Mouse (Mus musculus) gastrocnemius, postnatal 10 days (tissue): ENCODE data around the gene Mri1. TPM values are rescaled to one million over a fixed set of nuclear protein-coding genes. Genes with fewer than 3 reads are reported as not detected.

Source experiments
- DNase-seq: peaks from one replicate; pipeline ENCODE4 v3.0.0; 2021; ENCODE audit warnings: mixed read lengths
- long read RNA-seq, 2 experiments: library from polyadenylated mRNA; stranded (forward); transcript quantifications; one replicate each; pipeline ENCODE4 v2.0.0; 2021
- total RNA-seq, 2 experiments: library from RNA; stranded (reverse); gene quantifications; 2 replicates each; pipeline ENCODE4 v1.2.3; 2021

Mri1 gene
- total RNA-seq = 10 to 100 TPM; 16.8 to 20.6 TPM
- long read RNA-seq, experiment 1, transcript Mri1-203 (5 exons, 2,819 nt) = major isoform, 31 of 34 reads
- long read RNA-seq, experiment 1, partial matches to known transcripts = 0 of 34 reads
- long read RNA-seq, experiment 1, other reads (novel, unspliced or antisense) = 3 of 34 reads
- long read RNA-seq, experiment 2, transcript Mri1-203 (5 exons, 2,819 nt) = major isoform, 19 of 24 reads
- long read RNA-seq, experiment 2, partial matches to known transcripts = 2 of 24 reads
- long read RNA-seq, experiment 2, other reads (novel, unspliced or antisense) = 3 of 24 reads

DNA sequence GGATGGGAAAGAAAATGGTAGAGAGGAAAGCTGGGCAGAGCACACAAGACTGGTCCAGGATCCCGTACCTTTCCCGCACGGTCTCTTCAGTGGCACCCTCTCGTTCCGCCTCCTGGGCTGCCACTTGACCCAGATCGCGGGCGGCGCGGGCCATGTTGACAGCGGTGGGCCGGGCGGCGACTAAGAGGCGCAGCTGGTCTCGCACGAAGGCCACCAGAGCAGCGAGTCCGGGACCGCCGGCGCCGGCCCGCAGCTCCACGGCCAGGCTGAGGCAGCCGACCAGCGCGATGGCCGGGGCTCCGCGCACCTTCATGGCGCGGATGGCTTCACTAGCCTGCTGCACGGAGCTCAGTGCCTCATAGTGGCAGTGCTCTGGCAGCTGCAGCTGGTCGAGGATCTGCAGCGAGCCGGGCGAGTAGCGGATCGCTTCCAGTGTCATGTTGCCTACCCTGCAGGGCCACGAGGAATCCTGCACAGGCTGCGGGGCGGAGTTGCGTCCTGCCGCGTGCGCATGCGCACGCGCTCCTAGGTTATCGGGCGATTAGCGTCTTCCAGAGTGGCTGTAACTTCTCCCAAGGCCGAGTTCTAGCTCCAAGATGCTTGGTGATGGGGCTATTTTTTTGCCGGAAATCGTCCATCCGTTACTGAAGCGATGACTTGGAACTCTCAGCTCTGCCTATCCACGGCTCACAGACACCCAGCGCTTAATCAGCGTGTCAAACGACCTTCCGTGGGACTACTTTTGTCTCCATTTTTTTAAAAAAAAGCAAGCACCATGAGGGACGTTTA is at the start of gene Mri1:
TSS of gene Mri1 (minus strand) at position 505 of the 789 bp plus-strand sequence.
- peak; percentile 79 for DNase-seq

DNA sequence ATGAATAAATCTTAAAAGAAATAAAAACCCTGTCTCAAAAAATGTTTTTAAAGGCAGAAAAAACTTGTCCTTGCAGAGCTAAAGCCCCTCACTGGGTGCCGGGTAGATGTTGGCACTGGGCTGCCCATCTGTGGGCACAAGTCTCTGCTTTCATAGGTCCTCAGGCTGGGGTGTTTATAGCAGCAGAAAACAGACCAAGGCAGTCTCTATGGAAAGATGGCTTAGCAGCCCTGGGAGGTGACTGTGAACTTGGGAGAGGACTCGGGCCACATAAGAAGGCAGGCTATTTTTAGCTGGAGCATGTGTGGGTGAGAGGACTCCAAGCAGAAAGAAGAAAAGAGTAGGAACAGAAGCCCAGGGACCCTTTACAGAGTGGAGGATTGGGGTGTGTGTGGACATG is 46.8 kb upstream of the Mri1 start:
- no peak for DNase-seq

DNA sequence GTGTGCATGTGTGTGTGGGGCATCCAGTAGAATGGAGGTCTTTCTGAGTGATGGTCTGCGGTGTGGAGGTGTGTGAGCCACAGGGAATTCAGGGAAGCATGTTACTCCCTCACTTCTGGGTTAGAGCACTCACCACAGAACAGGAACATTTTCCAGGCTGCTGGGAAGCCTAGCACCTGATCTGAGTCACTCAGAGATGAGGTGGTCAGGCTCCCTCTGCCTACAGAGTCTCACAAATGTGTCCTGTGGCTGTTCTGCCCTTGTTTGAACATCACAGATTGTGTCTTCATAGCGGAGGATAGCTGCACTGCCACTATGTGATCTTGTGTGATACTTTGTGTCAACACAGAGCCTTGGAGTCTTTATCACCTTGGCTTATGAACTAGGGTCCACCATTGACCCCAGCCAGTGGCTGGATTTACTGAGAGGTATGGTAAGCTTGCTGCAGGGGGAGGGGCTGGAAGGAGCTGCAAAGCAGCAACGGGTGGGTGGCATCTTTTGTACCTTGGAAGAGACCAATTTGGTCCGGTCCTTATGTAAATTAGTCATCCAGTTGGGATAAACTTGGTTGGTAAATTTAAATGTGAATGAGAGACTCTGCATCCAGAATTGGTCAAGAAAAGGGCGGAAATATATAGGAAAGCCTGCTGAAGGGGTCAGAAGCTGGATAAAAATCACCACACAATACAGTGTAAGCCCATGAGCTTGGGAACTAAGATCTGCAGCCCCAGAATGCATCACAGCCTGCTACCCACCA is 40.1 kb upstream of the Mri1 start:
- no peak for DNase-seq

DNA sequence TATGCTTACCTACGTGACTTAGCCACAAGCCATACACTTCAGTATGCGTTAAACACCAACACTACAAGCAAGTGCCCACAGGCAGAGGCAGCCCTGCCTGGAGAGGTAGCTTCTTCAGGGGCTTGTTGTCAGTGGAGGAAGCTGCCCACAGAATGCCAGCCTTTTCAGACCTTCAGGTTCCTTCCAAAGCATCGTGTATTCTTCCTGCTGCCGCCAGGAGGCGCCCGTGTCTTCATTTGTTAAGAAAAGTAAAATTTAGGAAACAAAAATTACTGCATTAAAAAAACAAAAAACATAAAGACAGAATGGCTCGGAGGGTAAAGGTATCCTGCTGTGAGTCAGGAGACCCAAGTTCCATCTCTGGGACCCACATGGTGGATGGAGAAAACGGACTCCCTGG is 34.6 kb upstream of the Mri1 start:
- DNase-seq = peak; percentile 66

DNA sequence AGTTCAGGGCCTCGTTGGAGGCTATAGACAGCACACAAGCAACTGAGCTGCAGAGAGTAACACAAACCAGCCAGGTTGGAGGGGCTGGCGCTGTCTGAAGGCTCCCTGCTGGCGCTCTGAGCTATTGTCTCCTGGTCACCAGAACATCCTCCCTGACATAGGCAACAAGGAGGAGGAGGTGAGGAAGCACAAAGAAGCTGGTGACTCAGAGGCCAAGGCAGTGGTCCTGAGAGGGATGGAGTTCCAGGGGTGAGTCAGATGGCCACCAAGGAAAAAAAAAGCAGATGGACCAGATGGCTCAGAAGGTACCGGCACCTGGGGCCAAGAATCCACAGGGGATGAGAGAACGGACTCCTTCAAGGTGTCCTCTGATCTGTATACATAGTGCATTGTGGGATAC is 34.0 kb upstream of the Mri1 start:
- no peak for DNase-seq

DNA sequence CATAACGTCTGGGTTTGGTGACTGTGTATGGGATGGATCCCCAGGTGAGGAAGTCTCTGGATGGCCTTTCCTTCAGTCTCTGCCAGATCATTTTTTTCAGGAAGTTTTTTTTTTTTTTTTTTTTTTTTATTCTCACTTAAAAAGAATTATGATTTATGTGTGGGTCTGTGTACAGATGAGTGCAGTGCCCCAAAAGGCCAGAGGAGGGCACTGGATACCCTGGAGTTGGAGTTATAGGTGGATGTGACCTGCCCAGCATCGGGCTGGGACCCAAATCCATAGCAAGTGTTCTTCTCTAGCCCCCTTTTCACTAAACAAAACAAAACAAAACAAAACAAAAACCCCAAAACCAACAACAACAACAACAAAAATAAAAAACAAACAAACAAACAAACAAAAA is 31.8 kb upstream of the Mri1 start:
- no peak for DNase-seq

DNA sequence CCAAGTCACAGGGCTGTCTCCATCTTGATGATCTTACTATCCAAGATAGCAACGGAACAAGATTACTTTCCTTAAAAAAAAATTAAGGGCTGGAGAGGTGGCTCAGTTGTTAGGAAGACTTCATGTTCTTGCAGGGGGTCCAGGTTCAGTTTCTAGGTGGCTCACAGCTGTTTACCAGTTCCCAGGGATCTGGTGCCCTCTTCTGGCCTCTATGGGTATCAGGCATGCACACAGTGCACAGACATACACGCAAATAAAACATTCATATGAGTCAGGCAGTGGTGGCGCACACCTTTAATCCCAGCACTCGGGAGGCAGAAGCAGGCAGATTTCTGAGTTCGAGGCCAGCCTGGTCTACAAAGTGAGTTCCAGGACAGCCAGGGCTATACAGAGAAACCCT is 28.5 kb upstream of the Mri1 start:
- DNase-seq = peak; percentile 40

DNA sequence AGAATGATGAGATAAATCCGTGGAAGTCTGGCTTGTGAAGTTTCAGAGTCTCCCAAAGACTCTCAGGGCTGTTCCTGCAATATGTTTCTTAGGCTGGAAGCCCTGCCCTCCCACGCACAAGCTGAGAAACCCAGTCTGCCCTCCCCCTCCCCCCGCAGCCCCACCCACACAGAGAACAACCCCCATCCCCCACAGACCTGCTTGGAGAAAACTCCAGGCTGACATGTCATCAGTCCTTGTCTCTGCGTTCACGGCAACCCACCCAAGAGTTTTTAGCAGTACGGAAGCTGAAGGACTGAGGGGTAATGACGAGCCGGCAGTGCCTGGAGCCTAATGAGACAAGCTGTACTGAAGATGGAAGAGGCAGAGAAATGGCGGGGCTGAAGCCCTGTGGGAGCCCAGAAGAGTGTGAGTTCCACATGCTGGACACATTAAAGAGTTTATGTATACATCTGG is 27.5 kb upstream of the Mri1 start:
- peak; percentile 26 for DNase-seq

DNA sequence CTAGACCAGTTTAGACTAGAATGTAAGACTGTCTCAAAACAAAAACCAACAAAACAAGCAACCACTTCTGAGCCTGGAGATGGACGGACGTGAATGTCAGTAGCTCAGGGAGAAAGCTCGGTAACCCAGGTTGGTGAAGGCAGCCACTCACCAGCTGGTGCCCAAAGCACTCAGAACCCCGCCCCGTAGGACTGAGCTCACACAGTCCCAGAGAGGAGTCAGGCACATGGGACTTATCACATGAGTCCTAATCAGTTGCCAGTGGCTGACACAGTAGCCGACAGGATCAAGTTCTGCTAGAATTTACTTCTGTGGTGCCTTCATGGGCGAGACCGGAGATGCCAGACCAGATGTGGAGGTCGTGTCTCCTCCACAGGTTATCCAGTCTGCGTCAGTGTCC is 23.7 kb upstream of the Mri1 start:
- no peak for DNase-seq

DNA sequence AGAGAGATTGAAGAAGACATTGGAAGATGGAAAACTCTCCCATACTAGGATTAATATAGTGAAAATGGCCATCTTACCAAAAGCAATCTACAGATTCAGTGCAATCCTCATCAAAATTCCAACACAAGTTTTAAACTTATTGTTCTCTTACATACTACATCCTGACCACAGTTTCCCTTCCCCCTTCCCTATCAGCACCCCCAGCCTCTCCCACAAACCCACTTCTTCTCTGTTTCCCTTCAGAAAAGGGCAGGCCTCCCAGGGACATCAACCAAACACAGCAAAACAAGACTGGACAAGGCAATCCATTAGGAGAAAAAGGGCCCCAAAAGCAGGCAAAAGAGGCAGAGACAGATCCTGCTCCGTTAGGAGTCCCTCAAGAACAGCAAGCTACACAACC is 19.3 kb upstream of the Mri1 start:
- no peak for DNase-seq

DNA sequence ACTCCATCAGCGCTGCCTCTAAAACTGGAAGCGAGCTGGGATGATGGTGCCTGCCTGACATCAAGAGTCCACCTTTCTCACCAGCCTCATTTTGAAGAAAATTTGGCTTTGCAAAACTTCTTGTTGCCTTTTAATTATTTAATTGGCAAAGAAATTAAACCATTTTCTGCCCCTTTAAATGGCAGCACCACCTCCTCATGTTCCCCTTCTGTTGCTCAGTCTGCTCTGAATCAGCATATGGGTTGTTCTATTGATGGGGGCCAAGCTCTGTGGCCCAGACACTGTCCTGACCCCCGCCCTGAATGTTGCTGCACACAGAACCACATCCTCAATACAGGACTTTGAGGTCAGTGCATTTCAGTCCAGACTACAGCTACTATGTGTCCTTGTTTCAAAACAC is 16.8 kb upstream of the Mri1 start:
- DNase-seq = no peak

DNA sequence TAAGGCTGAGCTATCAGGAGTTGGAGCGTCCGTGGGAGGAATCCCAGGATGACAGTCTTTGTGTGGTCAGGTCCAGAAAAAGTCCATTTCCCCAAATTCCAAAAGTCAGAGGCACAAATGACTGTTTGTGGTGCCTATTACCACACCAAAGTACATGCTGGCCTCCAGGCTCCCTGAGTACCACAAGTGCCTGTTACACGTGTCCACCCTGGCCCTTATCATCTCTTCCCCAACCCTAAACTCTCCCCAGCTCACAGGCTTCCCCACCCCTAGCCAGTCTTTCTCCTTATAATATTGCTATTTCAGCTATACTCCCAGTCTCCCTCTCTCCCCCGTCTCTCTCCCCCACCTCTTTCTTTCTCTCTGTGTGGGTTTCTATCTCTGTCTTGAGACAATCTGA is 15.2 kb upstream of the Mri1 start:
- DNase-seq = no peak

DNA sequence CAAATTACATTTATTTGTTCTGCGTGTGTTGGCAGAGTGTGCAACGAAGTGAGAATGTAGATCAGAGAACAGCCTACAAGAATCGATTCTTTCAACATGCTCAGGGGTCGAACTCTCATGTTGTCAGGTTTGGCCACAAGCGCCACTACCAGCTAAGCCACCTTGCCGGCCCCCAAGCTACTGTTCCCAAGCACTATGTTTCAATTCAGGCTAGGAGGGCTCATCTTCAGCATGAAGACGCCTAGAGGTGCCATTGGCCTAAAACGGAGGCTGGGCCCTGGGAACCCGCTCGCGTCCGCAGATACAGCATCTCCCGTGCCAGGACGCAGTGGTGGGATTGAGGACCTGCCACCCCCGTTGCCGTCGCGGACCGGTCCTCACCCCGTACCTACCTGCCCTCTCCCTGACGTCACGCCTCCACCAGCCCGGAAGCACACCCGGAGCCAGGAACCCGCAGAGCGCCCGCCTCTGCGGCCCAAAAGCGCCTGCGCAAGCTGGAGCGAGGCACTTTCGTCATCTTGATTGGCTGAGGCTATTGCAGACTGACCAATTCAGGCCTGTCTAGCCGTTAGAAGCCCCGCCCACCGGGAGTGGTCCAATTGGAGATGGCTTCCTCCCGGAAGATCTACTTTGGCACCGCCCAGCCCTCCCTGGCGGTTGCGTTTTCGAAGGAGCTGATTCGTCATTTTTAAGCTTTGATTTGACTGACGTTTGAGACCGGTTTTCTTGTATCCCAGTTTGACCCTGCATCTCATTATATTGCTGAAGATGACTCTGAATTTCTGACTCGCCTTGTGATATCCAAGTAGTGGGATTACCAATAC is 13.0 kb upstream of the Mri1 start, which contains the start of gene Ccdc130:
TSS of gene Ccdc130 (minus strand) at position 431 of the 824 bp plus-strand sequence.
- DNase-seq = peak; percentile 100

DNA sequence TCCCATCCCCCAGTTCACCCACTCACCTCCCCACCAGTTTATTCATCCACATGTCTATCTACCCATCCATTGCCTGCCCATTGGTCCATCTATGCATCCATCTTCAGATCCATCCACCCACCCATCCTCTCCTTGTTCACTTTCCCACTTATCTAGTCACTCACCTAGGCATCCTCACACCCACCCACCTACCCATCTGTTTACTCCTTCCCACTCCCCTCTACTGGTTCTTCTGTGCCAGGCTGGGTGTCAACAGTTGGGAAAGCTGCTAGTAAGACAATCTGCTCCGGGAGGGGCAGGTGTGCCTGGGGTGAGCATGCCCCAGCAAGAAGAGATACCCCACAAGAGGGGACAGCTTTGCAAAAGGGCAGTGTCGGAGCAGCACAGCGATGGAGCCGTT is 4.0 kb upstream of the Mri1 start:
- DNase-seq = no peak

DNA sequence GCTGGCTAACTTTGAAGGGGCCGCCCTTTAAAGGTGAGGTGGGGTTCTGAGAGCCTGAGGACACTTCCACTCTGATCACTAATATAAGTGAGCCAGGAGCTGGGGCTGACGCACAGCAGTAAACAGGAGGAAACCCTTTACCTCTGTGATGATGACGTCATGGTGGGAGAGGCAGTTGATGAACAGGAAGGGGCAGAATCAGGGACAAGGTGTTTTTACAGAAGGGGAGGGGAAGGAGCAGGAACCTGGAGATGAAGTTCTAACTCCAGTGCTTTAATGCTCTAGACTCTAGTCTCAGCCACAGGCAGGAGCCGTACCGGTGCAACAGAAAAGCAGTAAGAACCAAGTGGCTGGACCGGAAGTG is 686 bp downstream of the Mri1 start:
- DNase-seq = no peak

DNA sequence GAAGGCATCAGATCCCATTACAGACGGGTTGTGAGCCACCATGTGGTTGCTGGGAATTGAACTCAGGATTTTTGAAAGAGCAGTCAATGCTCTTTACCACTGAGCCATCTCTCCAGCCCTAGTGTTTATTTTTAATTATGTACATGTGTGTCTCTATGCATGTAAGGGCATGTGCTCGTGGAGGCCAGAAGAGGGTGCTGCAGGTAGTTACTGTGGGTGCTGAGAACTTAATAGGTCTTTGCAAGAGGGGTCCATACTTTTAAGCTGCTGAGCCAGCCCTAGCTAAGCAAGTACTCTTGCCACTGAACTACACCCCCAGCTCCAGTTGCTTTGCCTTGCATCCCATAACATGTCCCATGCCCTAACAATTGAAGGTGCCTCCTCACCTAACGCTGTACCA is 1.3 kb downstream of the Mri1 start:
- no peak for DNase-seq

DNA sequence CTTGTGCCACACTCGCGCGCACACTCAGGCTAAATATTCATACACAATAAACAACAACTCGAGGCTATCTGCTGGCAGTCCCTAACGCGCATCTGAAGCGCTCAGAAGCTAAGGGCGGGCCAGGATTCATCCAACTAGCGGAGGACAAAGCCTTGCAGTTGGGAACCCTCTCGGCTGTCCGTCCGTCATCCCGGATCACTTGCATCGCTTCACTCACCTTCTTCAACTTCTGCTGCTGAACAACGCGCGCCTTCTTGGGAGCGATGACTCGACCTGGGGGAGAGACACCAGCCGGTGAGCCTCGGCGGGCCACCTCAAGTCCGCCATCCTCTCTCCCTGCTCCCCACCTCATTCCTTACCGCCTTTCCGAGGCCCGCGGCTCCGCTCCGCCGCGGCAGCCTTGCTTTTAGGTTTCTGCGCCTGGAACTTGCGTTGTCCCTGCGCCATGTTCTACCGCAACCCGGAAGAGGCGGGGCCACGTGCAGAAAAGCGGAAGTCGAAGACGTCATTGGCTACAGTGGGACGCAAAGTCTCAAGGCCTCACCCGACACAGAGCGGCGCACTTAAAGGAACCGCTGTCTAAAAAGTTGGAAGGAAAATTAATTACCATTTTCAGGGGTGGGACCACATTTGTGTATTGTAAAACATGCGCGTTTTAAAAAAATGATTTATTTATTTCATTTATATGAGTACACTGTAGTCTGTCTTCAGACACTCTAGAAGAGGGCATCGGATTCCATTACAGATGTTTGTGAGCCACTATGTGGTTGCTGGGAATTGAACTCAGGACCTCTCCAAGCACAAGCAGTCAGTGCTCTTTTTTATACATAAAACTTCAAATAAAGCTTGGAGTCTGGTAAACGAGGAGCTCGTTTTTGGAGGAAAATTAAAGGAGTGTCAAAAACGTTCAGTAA is 7.6 kb downstream of the Mri1 start, which contains the start of gene D8Ertd738e:
TSS of gene D8Ertd738e (minus strand) at position 463 of the 914 bp plus-strand sequence.
- peak; percentile 79 for DNase-seq

DNA sequence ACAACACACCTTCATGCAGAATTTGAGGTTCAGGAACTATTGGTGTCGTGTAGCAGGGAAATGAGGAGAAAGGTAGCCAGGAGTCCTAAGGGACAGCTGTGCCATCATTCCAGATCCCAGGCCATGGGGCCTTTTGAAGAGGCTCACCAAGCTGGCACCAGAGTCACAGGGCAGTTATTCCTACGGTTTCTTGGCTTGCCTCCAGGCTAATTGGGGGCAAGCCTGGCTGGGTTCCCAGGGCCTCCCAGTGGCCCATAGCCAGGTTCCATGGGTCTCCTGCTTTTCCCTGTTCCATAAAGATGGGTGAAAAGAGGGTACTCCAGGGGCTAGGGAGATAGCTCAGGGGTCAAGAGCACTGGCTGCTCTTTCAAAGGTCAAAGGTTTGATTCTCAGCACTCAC is 15.3 kb downstream of the Mri1 start:
- DNase-seq = no peak

DNA sequence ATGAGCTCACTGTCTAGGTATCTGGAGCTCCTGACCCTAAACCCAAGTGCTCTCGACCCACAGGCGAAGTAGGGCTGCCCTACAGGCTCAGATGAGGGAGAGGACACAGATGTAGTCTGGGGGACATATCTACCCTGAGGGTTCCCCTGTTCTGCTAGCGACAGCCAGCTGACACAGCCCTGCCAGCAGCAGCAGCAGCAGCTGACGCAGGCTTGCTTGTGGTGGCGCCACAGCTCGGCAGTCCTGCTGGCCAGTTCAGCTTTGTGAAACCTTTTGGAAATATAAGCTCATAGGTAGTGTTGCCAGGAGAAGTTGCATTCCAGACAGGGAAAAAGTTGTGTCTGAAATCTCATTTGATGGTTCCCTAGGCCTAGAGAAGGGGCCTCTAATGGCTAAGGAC is 16.0 kb downstream of the Mri1 start:
- DNase-seq = no peak

DNA sequence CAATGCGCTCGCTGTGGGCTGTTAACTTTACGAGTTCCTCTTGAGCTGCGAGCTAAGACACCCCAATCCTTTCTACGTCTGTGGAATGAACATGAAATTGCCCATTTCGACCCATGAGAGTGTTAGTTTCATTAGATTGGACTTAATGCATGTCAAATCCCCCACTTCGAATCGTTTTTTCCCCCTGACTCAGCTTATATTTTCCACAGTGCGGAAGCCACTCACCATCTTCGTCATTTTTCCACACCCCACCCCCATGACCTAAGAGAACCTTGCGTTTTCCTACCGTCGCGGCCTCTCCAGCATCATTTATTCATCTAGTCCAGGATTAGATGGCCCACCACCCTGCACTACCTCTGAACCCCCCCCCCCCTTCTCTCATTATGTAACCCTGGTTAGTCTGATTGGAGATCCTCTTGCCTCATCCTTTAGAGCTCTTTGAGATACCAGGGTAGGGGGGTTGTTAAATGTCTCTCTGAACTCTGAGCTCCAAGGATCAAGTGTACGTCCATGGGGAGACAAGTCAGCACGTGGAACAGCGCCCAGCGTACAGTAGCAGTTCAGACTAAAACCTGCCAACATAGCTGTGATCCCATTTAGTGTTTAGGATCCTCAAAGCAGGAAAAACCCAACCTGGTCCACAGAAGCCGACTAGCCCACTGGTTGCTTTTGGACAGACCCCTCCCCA is 19.4 kb downstream of the Mri1 start:
- DNase-seq = no peak
